Mouse (Mus musculus): ENCODE results near the gene Pde4d. TPM values are rescaled to one million over a fixed set of nuclear protein-coding genes. Genes with fewer than 3 reads are reported as not detected.
A peak's percentile ranks its signal among the peaks of the same experiment; 100 is the strongest.

The Pde4d gene
- total RNA-seq, 2 experiments from 2014 or later = 103 to 116 TPM

GRCm38 (mm10) chr13:108541488-108541887 lies 91.7 kb downstream of the Pde4d start:
- DNase-seq (ENCODE audit: low spot score in 2 of 2) = no peak
- intact Hi-C loops (cut with DNase I) = no loop called here

GRCm38 (mm10) chr13:108542342-108542761 lies 92.6 kb downstream of the Pde4d start:
- DNase-seq (ENCODE audit: low spot score in 2 of 2) = peak; percentile 15 to 62

GRCm38 (mm10) chr13:108552288-108552687 lies 102.5 kb downstream of the Pde4d start:
- intact Hi-C loops (cut with DNase I) = no loop called here
- DNase-seq (ENCODE audit: low spot score in 2 of 2) = no peak

More at GRCm38 (mm10) chr13:108542342-108542761, 92.6 kb downstream of the Pde4d start:
- intact Hi-C loops (cut with DNase I) = no loop called here

GRCm38 (mm10) chr13:108552995-108553394 lies 103.2 kb downstream of the Pde4d start:
- intact Hi-C loops (cut with DNase I) = no loop called here
- DNase-seq (ENCODE audit: low spot score in 2 of 2) = no peak

GRCm38 (mm10) chr13:108554901-108555300 lies 105.2 kb downstream of the Pde4d start:
- intact Hi-C loops (cut with DNase I) = no loop called here
- DNase-seq (ENCODE audit: low spot score in 2 of 2) = no peak

- DNase-seq (ENCODE audit: low spot score in 2 of 2) = no peak
Measured at GRCm38 (mm10) chr13:108596938-108597337, 147.2 kb downstream of the Pde4d start.

GRCm38 (mm10) chr13:108598673-108599072 lies 148.9 kb downstream of the Pde4d start:
- intact Hi-C loops (cut with DNase I) = no loop called here
- DNase-seq (ENCODE audit: low spot score in 2 of 2) = no peak

More at GRCm38 (mm10) chr13:108596938-108597337, 147.2 kb downstream of the Pde4d start:
- intact Hi-C loops (cut with DNase I) = no loop called here

- intact Hi-C loops (cut with DNase I) = no loop called here
- peak in 1 of 2 experiments; percentile 7 for DNase-seq (ENCODE audit: low spot score in 2 of 2)
Measured at GRCm38 (mm10) chr13:108599186-108599900, 149.6 kb downstream of the Pde4d start.

- intact Hi-C loops (cut with DNase I) = no loop called here
- DNase-seq (ENCODE audit: low spot score in 2 of 2) = no peak
Measured at GRCm38 (mm10) chr13:108601021-108601420, 151.3 kb downstream of the Pde4d start.

GRCm38 (mm10) chr13:108603502-108603901 lies 153.8 kb downstream of the Pde4d start:
- intact Hi-C loops (cut with DNase I) = no loop called here
- DNase-seq (ENCODE audit: low spot score in 2 of 2) = no peak

GRCm38 (mm10) chr13:108604213-108604612 lies 154.5 kb downstream of the Pde4d start:
- DNase-seq (ENCODE audit: low spot score in 2 of 2) = no peak
- intact Hi-C loops (cut with DNase I) = no loop called here

- DNase-seq (ENCODE audit: low spot score in 2 of 2) = no peak
- intact Hi-C loops (cut with DNase I) = no loop called here
Measured at GRCm38 (mm10) chr13:108618207-108618606, 168.5 kb downstream of the Pde4d start.

- intact Hi-C loops (cut with DNase I) = no loop called here
- DNase-seq (ENCODE audit: low spot score in 2 of 2) = no peak
Measured at GRCm38 (mm10) chr13:108622681-108623080, 172.9 kb downstream of the Pde4d start.

- no peak for DNase-seq (ENCODE audit: low spot score in 2 of 2)
- intact Hi-C loops (cut with DNase I) = no loop called here
Measured at GRCm38 (mm10) chr13:108623929-108624328, 174.2 kb downstream of the Pde4d start.

GRCm38 (mm10) chr13:108626166-108626565 lies 176.4 kb downstream of the Pde4d start:
- DNase-seq (ENCODE audit: low spot score in 2 of 2) = no peak
- intact Hi-C loops (cut with DNase I) = no loop called here

- intact Hi-C loops (cut with DNase I) = no loop called here
- no peak for DNase-seq (ENCODE audit: low spot score in 2 of 2)
Measured at GRCm38 (mm10) chr13:108628501-108628900, 178.8 kb downstream of the Pde4d start.

- DNase-seq (ENCODE audit: low spot score in 2 of 2) = no peak
- intact Hi-C loops (cut with DNase I) = no loop called here
Measured at GRCm38 (mm10) chr13:108630576-108630975, 180.8 kb downstream of the Pde4d start.

GRCm38 (mm10) chr13:108631222-108631621 lies 181.5 kb downstream of the Pde4d start:
- peak in 1 of 2 experiments; percentile 4 for DNase-seq (ENCODE audit: low spot score in 2 of 2)
- intact Hi-C loops (cut with DNase I) = no loop called here

GRCm38 (mm10) chr13:108636526-108636925 lies 186.8 kb downstream of the Pde4d start:
- no peak for DNase-seq (ENCODE audit: low spot score in 2 of 2)
- intact Hi-C loops (cut with DNase I) = loop anchor here (5.0 kb wide), 1 partner anchor 576 kb away; no protein-coding TSS in a partner anchor

- intact Hi-C loops (cut with DNase I) = no loop called here
- DNase-seq (ENCODE audit: low spot score in 2 of 2) = no peak
Measured at GRCm38 (mm10) chr13:108642259-108642658, 192.5 kb downstream of the Pde4d start.

- intact Hi-C loops (cut with DNase I) = no loop called here
- no peak for DNase-seq (ENCODE audit: low spot score in 2 of 2)
Measured at GRCm38 (mm10) chr13:108646801-108647200, 197.1 kb downstream of the Pde4d start.
